Mouse (Mus musculus) hindbrain, postnatal 0 days (tissue): ENCODE results near the gene Lrfn3. TPM values are rescaled to one million over a fixed set of nuclear protein-coding genes. Genes with fewer than 3 reads are reported as not detected.

Source experiments
- ATAC-seq: fragments of 200-750 bp; cut with Nextera tagmentation; 2 replicates; pipeline ENCODE4 v1.8.0; 2017; ENCODE audit warnings: mild to moderate bottlenecking, moderate TSS enrichment, moderate library complexity
- DNase-seq: peaks from one replicate; pipeline ENCODE4 v3.0.0-alpha.2; 2015; ENCODE audit warnings: low spot score
- H3K27ac ChIP-seq: fragments of 300-500 bp; sonication (generic); 2 replicates; pipeline ENCODE4 v1.5.1; 2014; ENCODE audit warnings: mild to moderate bottlenecking
- H3K27me3 ChIP-seq: fragments of 300-500 bp; sonication (generic); 2 replicates; pipeline ENCODE4 v1.6.1; 2014; ENCODE audit warnings: low read length, mixed read lengths; ENCODE audit not compliant: insufficient read depth
- H3K36me3 ChIP-seq: fragments of 300-500 bp; sonication (generic); 2 replicates; pipeline ENCODE4 v1.6.1; 2014; ENCODE audit warnings: low read length, mixed read lengths; ENCODE audit not compliant: insufficient read depth
- H3K4me1 ChIP-seq: fragments of 300-500 bp; sonication (generic); 2 replicates; pipeline ENCODE4 v1.6.1; 2014; ENCODE audit warnings: antibody characterized with exemption, low read length, mixed read lengths; ENCODE audit not compliant: insufficient read depth
- H3K4me2 ChIP-seq: fragments of 300-500 bp; sonication (generic); 2 replicates; pipeline ENCODE4 v1.6.1; 2014; ENCODE audit warnings: low read depth, mild to moderate bottlenecking, low read length, moderate library complexity, mixed read lengths
- H3K4me3 ChIP-seq: fragments of 300-500 bp; sonication (generic); 2 replicates; pipeline ENCODE4 v1.5.1; 2014; ENCODE audit warnings: low read length
- H3K9ac ChIP-seq: fragments of 300-500 bp; sonication (generic); replicated peaks from 2 replicates; pipeline ENCODE4 v1.6.1; 2014; ENCODE audit warnings: mild to moderate bottlenecking, low read length, moderate library complexity, mixed read lengths
- H3K9me3 ChIP-seq: fragments of 300-500 bp; sonication (generic); 2 replicates; pipeline ENCODE4 v1.6.1; 2016; ENCODE audit warnings: low read length, mixed read lengths
- CTCF ChIP-seq: IDR thresholded peaks from 2 replicates; pipeline ENCODE4 v1.5.1; 2016; ENCODE audit warnings: antibody characterized with exemption, control low read depth, low read depth
- WGBS: fragments of 180-500 bp; shearing (Covaris S2); extraction: QIAGEN DNeasy Blood & Tissue Kit; methylation state at CpG from one replicate; pipeline ENCODE4 v1.1.7; 2014; 5-methylcytosine and 5-hydroxymethylcytosine counted together
- polyA plus RNA-seq: library from polyadenylated mRNA; unstranded; fragments of >200 nt; fragmentation: Nextera tagmentation; extraction: Ambion mirVana; gene quantifications from 2 replicates; pipeline ENCODE4 v1.2.1, GENCODE M21; 2015
- total RNA-seq: library from RNA; depleted of rRNA; stranded (reverse); fragments of >200 nt; gene quantifications from 2 replicates; pipeline ENCODE4 v1.2.3, GENCODE M21; 2014

Gene Lrfn3
- total and polyA plus RNA-seq, 2 experiments from 2014 or later: 18.1 to 45.9 TPM

GRCm38 (mm10) chr7:30318142-30318541 is 44.4 kb downstream of the Lrfn3 start:
- no peak for TF ChIP-seq CTCF
- H3K27ac ChIP-seq: no peak overlapping the region
- DNase-seq (no peak), ATAC-seq (no peak)
- no peak overlapping the region for H3K4me3 ChIP-seq
- H3K9ac ChIP-seq: no peak overlapping the region
- H3K36me3 ChIP-seq: no peaks in the 10 kb centered on the region
- peaks cover 7% of the 10 kb centered on the region; the same call in 1 of the 2 replicates for H3K4me1 ChIP-seq
- WGBS: 92% methylated on average over 3 of the region's 3 CpGs
- H3K4me2 ChIP-seq: no peak overlapping the region
- no peaks in the 10 kb centered on the region for H3K9me3 ChIP-seq
- no peaks in the 10 kb centered on the region for H3K27me3 ChIP-seq

- H3K9me3 ChIP-seq: no peaks in the 10 kb centered on the region
- H3K27ac ChIP-seq: no peak overlapping the region
- 78% methylated on average over 13 of the region's 13 CpGs for WGBS
- TF ChIP-seq CTCF: no peak
- ATAC-seq: no peak
- no peak overlapping the region for H3K4me3 ChIP-seq
- no peaks in the 10 kb centered on the region for H3K27me3 ChIP-seq
- no peaks in the 10 kb centered on the region for H3K36me3 ChIP-seq
- H3K4me1 ChIP-seq: peaks cover 2% of the 10 kb centered on the region; the same call in 1 of the 2 replicates
- H3K4me2 ChIP-seq: no peak overlapping the region
- no peak for DNase-seq
- H3K9ac ChIP-seq: no peak overlapping the region
Measured at GRCm38 (mm10) chr7:30315559-30316529, 46.7 kb downstream of the Lrfn3 start.

- H3K9ac ChIP-seq: no peak within 1 kb of the TSS
- no peaks in the 10 kb centered on the region for H3K27me3 ChIP-seq
- no peak within 1 kb of the TSS for H3K4me3 ChIP-seq
- ATAC-seq: no peak
- no peak for DNase-seq
- no peak for TF ChIP-seq CTCF
- H3K27ac ChIP-seq: no peak within 1 kb of the TSS
- WGBS: 10% methylated on average over 9 of the region's 9 CpGs
- H3K4me1 ChIP-seq: no peaks in the 10 kb centered on the region
- H3K9me3 ChIP-seq: no peaks in the 10 kb centered on the region
- H3K36me3 ChIP-seq: no peaks in the 10 kb centered on the region
- H3K4me2 ChIP-seq: no peak within 1 kb of the TSS
Measured at GRCm38 (mm10) chr7:30314721-30315155, 47.8 kb downstream of the Lrfn3 start, which contains the start of gene Syne4. Gene Syne4 (plus strand): TSS chr7:30314807.

DNA sequence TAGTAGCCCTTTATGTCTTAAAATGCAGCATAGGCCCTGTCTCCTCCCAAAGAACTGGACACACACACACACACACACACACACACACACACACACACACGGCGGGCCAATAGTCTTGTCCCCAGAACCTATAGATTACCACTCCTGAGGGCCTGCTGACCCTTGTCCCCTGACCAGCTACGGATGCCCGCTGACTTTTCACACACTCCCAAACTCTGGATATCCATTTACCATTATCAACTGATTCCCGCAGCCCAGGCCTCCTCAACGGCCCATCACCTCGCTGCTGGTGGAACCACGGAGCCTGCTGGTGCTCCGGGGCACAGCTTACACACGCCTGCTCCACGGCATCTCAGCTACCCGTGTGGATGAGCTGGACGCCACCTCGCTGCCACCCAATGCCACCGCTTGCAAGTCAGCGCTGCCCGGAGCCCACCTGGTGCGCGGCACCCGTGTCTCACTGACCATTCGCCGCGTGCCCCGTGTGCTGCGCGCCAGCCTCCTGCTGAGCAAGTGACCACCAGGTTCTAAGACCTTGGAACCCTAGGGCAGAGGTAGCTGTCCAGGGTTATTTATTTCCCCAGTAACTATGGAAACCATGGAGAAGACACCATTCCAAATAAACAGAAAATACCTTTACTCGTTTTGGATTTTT is 48.8 kb downstream of the Lrfn3 start:
- DNase-seq: no peak
- H3K27me3 ChIP-seq: no peaks in the 10 kb centered on the region
- H3K9ac ChIP-seq: no peak overlapping the region
- peaks cover 6% of the 10 kb centered on the region; the same call in 1 of the 2 replicates for H3K4me1 ChIP-seq
- H3K9me3 ChIP-seq: no peaks in the 10 kb centered on the region
- no peak overlapping the region for H3K4me3 ChIP-seq
- no peak overlapping the region for H3K27ac ChIP-seq
- H3K4me2 ChIP-seq: no peak overlapping the region
- WGBS: 60% methylated on average over 27 of the region's 27 CpGs
- ATAC-seq: no peak
- no peak for TF ChIP-seq CTCF
- H3K36me3 ChIP-seq: no peaks in the 10 kb centered on the region

DNA sequence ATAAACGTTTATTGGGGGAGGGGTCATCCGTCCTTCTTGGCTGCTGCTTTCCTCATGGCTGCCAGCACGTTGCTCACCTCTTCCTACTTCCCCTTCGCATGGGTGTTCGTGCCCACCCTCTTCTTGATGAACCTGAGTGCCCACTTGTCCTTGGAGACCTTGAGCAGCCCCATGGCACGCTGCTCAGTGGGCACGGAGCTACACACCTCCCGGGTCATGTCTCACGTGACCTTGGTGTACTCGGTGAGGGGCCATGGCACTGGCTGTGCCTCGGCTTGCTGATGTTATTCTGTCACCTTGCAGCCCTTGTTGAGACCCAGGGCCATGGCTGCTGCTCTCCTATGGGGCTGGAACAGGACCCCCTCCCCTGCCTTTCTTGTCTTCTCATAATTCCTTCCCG is 52.4 kb downstream of the Lrfn3 start:
- 89% methylated on average over 12 of the region's 12 CpGs for WGBS
- no peak for ATAC-seq

GRCm38 (mm10) chr7:30309395-30310129 is 53.0 kb downstream of the Lrfn3 start:
- DNase-seq: no peak
- Histone ChIP-seq H3K4me3 (peak overlapping the region; percentile 66), H3K27me3 (no peaks in the 10 kb centered on the region), H3K4me1 (peaks cover 6% of the 10 kb centered on the region; the same call in 1 of the 2 replicates), H3K27ac (0 out of 2 replicates have a peak overlapping the region, but pooled peaks have one; percentile 33), H3K4me2 (peak overlapping the region; percentile 96), H3K9ac (peak overlapping the region; percentile 63), H3K9me3 (no peaks in the 10 kb centered on the region), H3K36me3 (peaks cover 20% of the 10 kb centered on the region)
- 60% methylated on average over 15 of the region's 15 CpGs for WGBS
- ATAC-seq: no peak
- TF ChIP-seq CTCF: no peak

More for the DNA sequence above, 52.4 kb downstream of the Lrfn3 start:
- Histone ChIP-seq H3K36me3 (peaks cover 20% of the 10 kb centered on the region), H3K27me3 (no peaks in the 10 kb centered on the region), H3K27ac (no peak overlapping the region), H3K4me3 (no peak overlapping the region), H3K9ac (no peak overlapping the region), H3K9me3 (no peaks in the 10 kb centered on the region), H3K4me2 (no peak overlapping the region), H3K4me1 (peaks cover 6% of the 10 kb centered on the region; the same call in 1 of the 2 replicates)
- DNase-seq: no peak
- no peak for TF ChIP-seq CTCF
